Mouse (Mus musculus) ES-Bruce4 (cell line): ENCODE measurements around the gene Dapk2. TPM values are rescaled to one million over a fixed set of nuclear protein-coding genes. Genes with fewer than 3 reads are reported as not detected.

ENCODE experiments used
- H3K27ac ChIP-seq: 2 replicates; pipeline ENCODE4 v1.5.1; 2012; ENCODE audit warnings: low read length, inconsistent platforms; ENCODE audit not compliant: insufficient read depth
- H3K27me3 ChIP-seq: 2 replicates; pipeline ENCODE4 v1.6.1; 2012; ENCODE audit warnings: mild to moderate bottlenecking, low read length, inconsistent platforms; ENCODE audit not compliant: control insufficient read depth, poor library complexity, insufficient read depth, severe bottlenecking
- H3K36me3 ChIP-seq: 2 replicates; pipeline ENCODE4 v1.6.1; 2012; ENCODE audit warnings: inconsistent platforms, mild to moderate bottlenecking, low read length, moderate library complexity; ENCODE audit not compliant: control insufficient read depth, poor library complexity, insufficient read depth, severe bottlenecking
- H3K4me1 ChIP-seq: one replicate; pipeline ENCODE4 v1.8.1; 2011; ENCODE audit warnings: low read length; ENCODE audit not compliant: control insufficient read depth, insufficient read depth
- H3K4me3 ChIP-seq: 2 replicates; pipeline ENCODE4 v1.5.1; 2011; ENCODE audit warnings: low read depth, mild to moderate bottlenecking, low read length
- H3K9ac ChIP-seq: 2 replicates; pipeline ENCODE4 v1.6.1; 2012; ENCODE audit warnings: low read depth, mild to moderate bottlenecking, inconsistent platforms; ENCODE audit not compliant: poor library complexity, severe bottlenecking
- H3K9me3 ChIP-seq: replicated peaks from 2 replicates; pipeline ENCODE4 v1.6.1; 2012; ENCODE audit warnings: mild to moderate bottlenecking, low read length, inconsistent platforms; ENCODE audit not compliant: control insufficient read depth, poor library complexity, insufficient read depth, severe bottlenecking
- CTCF ChIP-seq: IDR thresholded peaks from one replicate; pipeline ENCODE4 v1.8.1; 2011; ENCODE audit warnings: low read depth, low read length
- EP300 ChIP-seq: IDR thresholded peaks from 2 replicates; pipeline ENCODE4 v1.6.1; 2011; ENCODE audit warnings: low read depth, low read length; ENCODE audit not compliant: insufficient read depth
- POLR2A ChIP-seq: IDR thresholded peaks from one replicate; pipeline ENCODE4 v1.8.1; 2011; ENCODE audit warnings: low read length; ENCODE audit not compliant: insufficient read depth
- polyA plus RNA-seq: library from polyadenylated mRNA; stranded (reverse); fragments of >200 nt; gene quantifications from 2 replicates; pipeline ENCODE4 v1.2.4, GENCODE M21; 2011; ENCODE audit warnings: low read depth; ENCODE audit not compliant: missing spikeins, insufficient read depth, insufficient read length

The Dapk2 gene
- polyA plus RNA-seq, 1 experiment = 0.45 TPM

- Histone ChIP-seq H3K27me3 (no peaks in the 10 kb centered on the region), H3K36me3 (no peaks in the 10 kb centered on the region), H3K9ac (no peak overlapping the region), H3K4me1 (no peaks in the 10 kb centered on the region), H3K27ac (no peak overlapping the region), H3K4me3 (no peak overlapping the region), H3K9me3 (no peaks in the 10 kb centered on the region)
- TF ChIP-seq EP300 = no peak
- no peak for TF ChIP-seq CTCF
- TF ChIP-seq POLR2A = no peak
These were observed 103.7 kb downstream of the Dapk2 start for GRCm38 (mm10) chr9:66261741-66262140.

- H3K27ac ChIP-seq = no peak overlapping the region
- no peak for TF ChIP-seq EP300
- H3K9ac ChIP-seq = no peak overlapping the region
- H3K9me3 ChIP-seq = no peaks in the 10 kb centered on the region
- no peaks in the 10 kb centered on the region for H3K4me1 ChIP-seq
- H3K36me3 ChIP-seq = no peaks in the 10 kb centered on the region
- no peak overlapping the region for H3K4me3 ChIP-seq
- no peaks in the 10 kb centered on the region for H3K27me3 ChIP-seq
These were observed 105.7 kb downstream of the Dapk2 start for GRCm38 (mm10) chr9:66263701-66264100.

GRCm38 (mm10) chr9:66265645-66266044 lies 107.6 kb downstream of the Dapk2 start:
- Histone ChIP-seq H3K36me3 (no peaks in the 10 kb centered on the region), H3K27me3 (no peaks in the 10 kb centered on the region), H3K9me3 (no peaks in the 10 kb centered on the region), H3K4me3 (no peak overlapping the region), H3K9ac (no peak overlapping the region), H3K27ac (no peak overlapping the region), H3K4me1 (no peaks in the 10 kb centered on the region)
- TF ChIP-seq EP300 = no peak
- TF ChIP-seq POLR2A = no peak
- no peak for TF ChIP-seq CTCF

- H3K27me3 ChIP-seq = no peaks in the 10 kb centered on the region
- no peaks in the 10 kb centered on the region for H3K36me3 ChIP-seq
- H3K9me3 ChIP-seq = no peaks in the 10 kb centered on the region
- TF ChIP-seq CTCF (no peak), EP300 (no peak), POLR2A (no peak)
- no peak overlapping the region for H3K9ac ChIP-seq
- no peak overlapping the region for H3K27ac ChIP-seq
- H3K4me3 ChIP-seq = no peak overlapping the region
- H3K4me1 ChIP-seq = peaks cover under 1% of the 10 kb centered on the region
These were observed 108.5 kb downstream of the Dapk2 start for GRCm38 (mm10) chr9:66266237-66267170.

- Histone ChIP-seq H3K4me1 (peaks cover 1% of the 10 kb centered on the region), H3K9ac (no peak overlapping the region), H3K36me3 (no peaks in the 10 kb centered on the region), H3K27ac (no peak overlapping the region), H3K4me3 (no peak overlapping the region), H3K27me3 (no peaks in the 10 kb centered on the region), H3K9me3 (no peaks in the 10 kb centered on the region)
- TF ChIP-seq EP300 = no peak
- TF ChIP-seq POLR2A = no peak
- no peak for TF ChIP-seq CTCF
These were observed 110.8 kb downstream of the Dapk2 start for GRCm38 (mm10) chr9:66268804-66269203.

- Histone ChIP-seq H3K4me3 (no peak overlapping the region), H3K36me3 (no peaks in the 10 kb centered on the region), H3K4me1 (peaks cover 1% of the 10 kb centered on the region), H3K27me3 (no peaks in the 10 kb centered on the region), H3K9me3 (no peaks in the 10 kb centered on the region), H3K27ac (no peak overlapping the region), H3K9ac (no peak overlapping the region)
- TF ChIP-seq CTCF (no peak), EP300 (no peak), POLR2A (no peak)
These were observed 112.0 kb downstream of the Dapk2 start for GRCm38 (mm10) chr9:66270038-66270437.
